Mouse (Mus musculus) heart, adult 11 months (tissue): ENCODE measurements around the gene Fetub.

Source experiments
- DNase-seq: peaks from one replicate; pipeline ENCODE4 v3.0.0; 2022

The Fetub gene

GRCm38 (mm10) chr16:22967383-22968030 is 49.4 kb downstream of the Fetub start:
- peak; percentile 12 for DNase-seq
